Mouse (Mus musculus): ENCODE results near the gene Ublcp1. TPM values are rescaled to one million over a fixed set of nuclear protein-coding genes. Genes with fewer than 3 reads are reported as not detected.

Gene Ublcp1
- polyA plus RNA-seq, 1 experiment from 2014 or later, result 51.9 TPM

GRCm38 (mm10) chr11:44512044-44513025 lies 42.0 kb upstream of the Ublcp1 start:
- no peak overlapping the region for H3K27ac ChIP-seq (ENCODE audit: low read length)
- H3K9ac ChIP-seq (ENCODE audit: low read length), result no peak overlapping the region
- 60% methylated on average over 14 of the region's 14 CpGs for WGBS
- H3K9me3 ChIP-seq (replicated peaks; ENCODE audit: control insufficient read depth, low read length), result no peaks in the 10 kb centered on the region
- H3K4me1 ChIP-seq (ENCODE audit: control insufficient read depth, insufficient read depth, low read length), result peaks cover 9% of the 10 kb centered on the region; the same call in 1 of the 2 replicates
- no peak overlapping the region for H3K4me3 ChIP-seq (replicated peaks; ENCODE audit: low read length)
- ATAC-seq (ENCODE audit: insufficient read depth, low FRiP score), result no peak
- no peaks in the 10 kb centered on the region for H3K27me3 ChIP-seq (ENCODE audit: control insufficient read depth, insufficient read depth, low read length)
- H3K36me3 ChIP-seq (ENCODE audit: control insufficient read depth, insufficient read depth, low read length), result no peaks in the 10 kb centered on the region
- no peak overlapping the region for H3K4me2 ChIP-seq (ENCODE audit: low read depth, low read length)

GRCm38 (mm10) chr11:44510371-44510770 lies 40.1 kb upstream of the Ublcp1 start:
- 81% methylated on average over 7 of the region's 7 CpGs for WGBS
- Histone ChIP-seq H3K9ac (ENCODE audit: low read length) (no peak overlapping the region), H3K27ac (ENCODE audit: low read length) (no peak overlapping the region), H3K4me2 (ENCODE audit: low read depth, low read length) (no peak overlapping the region), H3K4me3 (replicated peaks; ENCODE audit: low read length) (no peak overlapping the region), H3K9me3 (replicated peaks; ENCODE audit: control insufficient read depth, low read length) (no peaks in the 10 kb centered on the region), H3K36me3 (ENCODE audit: control insufficient read depth, insufficient read depth, low read length) (no peaks in the 10 kb centered on the region), H3K4me1 (ENCODE audit: control insufficient read depth, insufficient read depth, low read length) (no peaks in the 10 kb centered on the region; the same call in 1 of the 2 replicates), H3K27me3 (ENCODE audit: control insufficient read depth, insufficient read depth, low read length) (no peaks in the 10 kb centered on the region)
- ATAC-seq (ENCODE audit: insufficient read depth, low FRiP score), result no peak

GRCm38 (mm10) chr11:44509906-44510305 lies 39.6 kb upstream of the Ublcp1 start:
- no peak for ATAC-seq (ENCODE audit: insufficient read depth, low FRiP score)
- Histone ChIP-seq H3K4me1 (ENCODE audit: control insufficient read depth, insufficient read depth, low read length) (no peaks in the 10 kb centered on the region; the same call in 1 of the 2 replicates), H3K9me3 (replicated peaks; ENCODE audit: control insufficient read depth, low read length) (no peaks in the 10 kb centered on the region), H3K36me3 (ENCODE audit: control insufficient read depth, insufficient read depth, low read length) (no peaks in the 10 kb centered on the region), H3K9ac (ENCODE audit: low read length) (no peak overlapping the region), H3K27ac (ENCODE audit: low read length) (no peak overlapping the region), H3K4me2 (ENCODE audit: low read depth, low read length) (no peak overlapping the region), H3K27me3 (ENCODE audit: control insufficient read depth, insufficient read depth, low read length) (no peaks in the 10 kb centered on the region), H3K4me3 (replicated peaks; ENCODE audit: low read length) (no peak overlapping the region)
- 76% methylated on average over 2 of the region's 2 CpGs for WGBS

- no peak overlapping the region for H3K4me2 ChIP-seq (ENCODE audit: low read depth, low read length)
- H3K27ac ChIP-seq (ENCODE audit: low read length), result no peak overlapping the region
- H3K4me1 ChIP-seq (ENCODE audit: control insufficient read depth, insufficient read depth, low read length), result no peaks in the 10 kb centered on the region; the same call in 1 of the 2 replicates
- H3K36me3 ChIP-seq (ENCODE audit: control insufficient read depth, insufficient read depth, low read length), result no peaks in the 10 kb centered on the region
- WGBS, result 41% methylated on average over 4 of the region's 4 CpGs
- H3K4me3 ChIP-seq (replicated peaks; ENCODE audit: low read length), result no peak overlapping the region
- H3K9ac ChIP-seq (ENCODE audit: low read length), result no peak overlapping the region
- H3K9me3 ChIP-seq (replicated peaks; ENCODE audit: control insufficient read depth, low read length), result no peaks in the 10 kb centered on the region
- no peaks in the 10 kb centered on the region for H3K27me3 ChIP-seq (ENCODE audit: control insufficient read depth, insufficient read depth, low read length)
- ATAC-seq (ENCODE audit: insufficient read depth, low FRiP score), result peak; percentile 68
These were observed 38.6 kb upstream of the Ublcp1 start for GRCm38 (mm10) chr11:44508876-44509275.

- Histone ChIP-seq H3K27me3 (ENCODE audit: control insufficient read depth, insufficient read depth, low read length) (no peaks in the 10 kb centered on the region), H3K27ac (ENCODE audit: low read length) (no peak overlapping the region), H3K36me3 (ENCODE audit: control insufficient read depth, insufficient read depth, low read length) (no peaks in the 10 kb centered on the region), H3K4me1 (ENCODE audit: control insufficient read depth, insufficient read depth, low read length) (no peaks in the 10 kb centered on the region), H3K9me3 (replicated peaks; ENCODE audit: control insufficient read depth, low read length) (no peaks in the 10 kb centered on the region), H3K4me3 (replicated peaks; ENCODE audit: low read length) (no peak overlapping the region), H3K9ac (ENCODE audit: low read length) (no peak overlapping the region), H3K4me2 (ENCODE audit: low read depth, low read length) (no peak overlapping the region)
- ATAC-seq (ENCODE audit: insufficient read depth, low FRiP score), result no peak
- 85% methylated on average over 3 of the region's 3 CpGs for WGBS
These were observed 34.5 kb upstream of the Ublcp1 start for GRCm38 (mm10) chr11:44504761-44505160.

GRCm38 (mm10) chr11:44504146-44504545 lies 33.8 kb upstream of the Ublcp1 start:
- H3K4me3 ChIP-seq (replicated peaks; ENCODE audit: low read length), result no peak overlapping the region
- 88% methylated on average over 7 of the region's 7 CpGs for WGBS
- no peak overlapping the region for H3K9ac ChIP-seq (ENCODE audit: low read length)
- H3K4me2 ChIP-seq (ENCODE audit: low read depth, low read length), result no peak overlapping the region
- H3K27ac ChIP-seq (ENCODE audit: low read length), result no peak overlapping the region
- no peaks in the 10 kb centered on the region for H3K4me1 ChIP-seq (ENCODE audit: control insufficient read depth, insufficient read depth, low read length)
- no peak for ATAC-seq (ENCODE audit: insufficient read depth, low FRiP score)
- no peaks in the 10 kb centered on the region for H3K9me3 ChIP-seq (replicated peaks; ENCODE audit: control insufficient read depth, low read length)
- no peaks in the 10 kb centered on the region for H3K36me3 ChIP-seq (ENCODE audit: control insufficient read depth, insufficient read depth, low read length)
- H3K27me3 ChIP-seq (ENCODE audit: control insufficient read depth, insufficient read depth, low read length), result no peaks in the 10 kb centered on the region

GRCm38 (mm10) chr11:44502931-44503330 lies 32.6 kb upstream of the Ublcp1 start:
- Histone ChIP-seq H3K27ac (ENCODE audit: low read length) (no peak overlapping the region), H3K4me2 (ENCODE audit: low read depth, low read length) (no peak overlapping the region), H3K36me3 (ENCODE audit: control insufficient read depth, insufficient read depth, low read length) (no peaks in the 10 kb centered on the region), H3K4me1 (ENCODE audit: control insufficient read depth, insufficient read depth, low read length) (no peaks in the 10 kb centered on the region), H3K27me3 (ENCODE audit: control insufficient read depth, insufficient read depth, low read length) (no peaks in the 10 kb centered on the region), H3K9ac (ENCODE audit: low read length) (no peak overlapping the region), H3K9me3 (replicated peaks; ENCODE audit: control insufficient read depth, low read length) (no peaks in the 10 kb centered on the region), H3K4me3 (replicated peaks; ENCODE audit: low read length) (no peak overlapping the region)
- WGBS, result 59% methylated on average over 5 of the region's 5 CpGs
- no peak for ATAC-seq (ENCODE audit: insufficient read depth, low FRiP score)

GRCm38 (mm10) chr11:44501477-44501876 lies 31.2 kb upstream of the Ublcp1 start:
- Histone ChIP-seq H3K9ac (ENCODE audit: low read length) (no peak overlapping the region), H3K4me3 (replicated peaks; ENCODE audit: low read length) (no peak overlapping the region), H3K27me3 (ENCODE audit: control insufficient read depth, insufficient read depth, low read length) (no peaks in the 10 kb centered on the region), H3K36me3 (ENCODE audit: control insufficient read depth, insufficient read depth, low read length) (no peaks in the 10 kb centered on the region), H3K4me2 (ENCODE audit: low read depth, low read length) (no peak overlapping the region), H3K4me1 (ENCODE audit: control insufficient read depth, insufficient read depth, low read length) (peaks cover 3% of the 10 kb centered on the region; the same call in 1 of the 2 replicates), H3K9me3 (replicated peaks; ENCODE audit: control insufficient read depth, low read length) (no peaks in the 10 kb centered on the region), H3K27ac (ENCODE audit: low read length) (no peak overlapping the region)
- 81% methylated on average over 2 of the region's 2 CpGs for WGBS
- ATAC-seq (ENCODE audit: insufficient read depth, low FRiP score), result no peak

- Histone ChIP-seq H3K4me1 (ENCODE audit: control insufficient read depth, insufficient read depth, low read length) (peaks cover 3% of the 10 kb centered on the region; the same call in 1 of the 2 replicates), H3K4me3 (replicated peaks; ENCODE audit: low read length) (no peak overlapping the region), H3K4me2 (ENCODE audit: low read depth, low read length) (no peak overlapping the region), H3K27me3 (ENCODE audit: control insufficient read depth, insufficient read depth, low read length) (no peaks in the 10 kb centered on the region), H3K9me3 (replicated peaks; ENCODE audit: control insufficient read depth, low read length) (no peaks in the 10 kb centered on the region), H3K9ac (ENCODE audit: low read length) (no peak overlapping the region), H3K27ac (ENCODE audit: low read length) (no peak overlapping the region), H3K36me3 (ENCODE audit: control insufficient read depth, insufficient read depth, low read length) (no peaks in the 10 kb centered on the region)
- 71% methylated on average over 7 of the region's 7 CpGs for WGBS
- no peak for ATAC-seq (ENCODE audit: insufficient read depth, low FRiP score)
These were observed 30.7 kb upstream of the Ublcp1 start for GRCm38 (mm10) chr11:44500966-44501365.
